Mouse (Mus musculus) ES-E14 (cell line): ENCODE measurements around the gene Zmym2. TPM values are rescaled to one million over a fixed set of nuclear protein-coding genes. Genes with fewer than 3 reads are reported as not detected.

Source experiments
- DNase-seq: peaks from one replicate; pipeline ENCODE4 v3.0.0-alpha.2; 2013; ENCODE audit warnings: low read depth, low spot score
- H3K27ac ChIP-seq: 2 replicates; pipeline ENCODE4 v1.5.1; 2012; ENCODE audit warnings: low read depth, mild to moderate bottlenecking, low read length, moderate library complexity, mixed read lengths; ENCODE audit not compliant: poor library complexity, insufficient read depth, severe bottlenecking
- H3K36me3 ChIP-seq: 2 replicates; pipeline ENCODE4 v1.6.1; 2012; ENCODE audit warnings: mild to moderate bottlenecking, low read length, moderate library complexity, mixed read lengths; ENCODE audit not compliant: control insufficient read depth, poor library complexity, insufficient read depth, severe bottlenecking
- H3K4me1 ChIP-seq, 2 experiments: fragments of 150-350 bp in 1 of 2; sonication (generic) in 1 of 2; 2 replicates each; pipeline ENCODE4 v1.6.1; 2012; ENCODE audit warnings: low read length in 2 of 2, mild to moderate bottlenecking in 1 of 2, mixed read lengths in 1 of 2; ENCODE audit not compliant: control insufficient read depth in 2 of 2, insufficient read depth in 2 of 2, poor library complexity in 1 of 2
- H3K4me3 ChIP-seq, 2 experiments: fragments of 150-350 bp in 1 of 2; sonication (generic) in 1 of 2; 2 replicates each; pipeline ENCODE4 v1.5.1; 2012; ENCODE audit warnings: low read length in 2 of 2, low read depth in 1 of 2, mild to moderate bottlenecking in 1 of 2, mixed read lengths in 1 of 2; ENCODE audit not compliant: insufficient read depth in 1 of 2, poor library complexity in 1 of 2, severe bottlenecking in 1 of 2
- H3K9ac ChIP-seq: 2 replicates; pipeline ENCODE4 v1.6.1; 2012; ENCODE audit warnings: low read depth, mild to moderate bottlenecking, low read length, mixed read lengths; ENCODE audit not compliant: poor library complexity, insufficient read depth, severe bottlenecking
- H3K9me3 ChIP-seq: fragments of 150-350 bp; sonication (generic); 2 replicates; pipeline ENCODE4 v1.6.1; 2012; ENCODE audit warnings: low read depth, mild to moderate bottlenecking, low read length; ENCODE audit not compliant: control insufficient read depth, insufficient read depth
- CHD2 ChIP-seq: IDR thresholded peaks from 2 replicates; pipeline ENCODE4 v1.6.1; 2014; ENCODE audit warnings: mild to moderate bottlenecking, low read depth, low read length, inconsistent platforms
- HCFC1 ChIP-seq: IDR thresholded peaks from 2 replicates; pipeline ENCODE4 v1.6.1; 2012; ENCODE audit warnings: low read length, inconsistent platforms, borderline replicate concordance; ENCODE audit not compliant: insufficient read depth
- MAFK ChIP-seq: IDR thresholded peaks from 2 replicates; pipeline ENCODE4 v1.6.1; 2014; ENCODE audit warnings: mild to moderate bottlenecking, low read depth, low read length, inconsistent platforms; ENCODE audit not compliant: insufficient read depth
- ZC3H11A ChIP-seq: IDR thresholded peaks from 2 replicates; pipeline ENCODE4 v1.6.1; 2012; ENCODE audit warnings: low read depth, mild to moderate bottlenecking, inconsistent platforms, low read length, borderline replicate concordance
- ZNF384 ChIP-seq: IDR thresholded peaks from 2 replicates; pipeline ENCODE4 v1.6.1; 2012; ENCODE audit warnings: low read depth, low read length, inconsistent platforms
- in situ Hi-C, 2 experiments: fragments of 600-800 bp; cut with MboI; formaldehyde crosslinking; loops; one replicate each; pipeline ENCODE4 v1.15.1; 2025; ENCODE audit warnings: low sequenced_read_pairs in 2 of 2, inconsistent platforms in 1 of 2; ENCODE audit not compliant: unreplicated experiment in 2 of 2
- total RNA-seq: library from RNA; depleted of rRNA; stranded (reverse); fragments of 300-350 nt; gene quantifications from 2 replicates; pipeline ENCODE4 v1.2.3, GENCODE M21; 2012

Gene Zmym2
- total RNA-seq, 1 experiment, result 18.4 TPM

- peak; percentile 54 for DNase-seq
- no peak overlapping the region for H3K27ac ChIP-seq
- H3K9me3 ChIP-seq, result no peaks in the 10 kb centered on the region
- in situ Hi-C loops, result no loop called here
- H3K4me3 ChIP-seq, result peak overlapping the region; percentile 90 to 95
- no peak overlapping the region; the same call in 1 of the 2 replicates for H3K9ac ChIP-seq
- peaks cover 7% of the 10 kb centered on the region for H3K36me3 ChIP-seq
- TF ChIP-seq HCFC1 (no peak), ZNF384 (no peak), MAFK (no peak), ZC3H11A (no peak), CHD2 (no peak)
- peaks cover 0 to 2% of the 10 kb centered on the region in 2 experiments; a peak in 2 of 4 replicates for H3K4me1 ChIP-seq
These were observed 1.4 kb downstream of the Zmym2 start for GRCm38 (mm10) chr14:56887887-56888286.

- H3K36me3 ChIP-seq, result peaks cover 10% of the 10 kb centered on the region
- no peak overlapping the region for H3K9ac ChIP-seq
- in situ Hi-C loops, result no loop called here
- H3K4me1 ChIP-seq, result peaks cover 0 to 2% of the 10 kb centered on the region in 2 experiments; a peak in 2 of 4 replicates
- no peaks in the 10 kb centered on the region for H3K9me3 ChIP-seq
- no peak overlapping the region for H3K27ac ChIP-seq
- peak overlapping the region in 1 of 2 experiments; percentile 90; a peak in 1 of 4 replicates for H3K4me3 ChIP-seq
- DNase-seq, result no peak
- TF ChIP-seq MAFK, result no peak
- TF ChIP-seq ZC3H11A, result no peak
- no peak for TF ChIP-seq ZNF384
- TF ChIP-seq CHD2, result no peak
- no peak for TF ChIP-seq HCFC1
These were observed 2.0 kb downstream of the Zmym2 start for GRCm38 (mm10) chr14:56888416-56888815.

GRCm38 (mm10) chr14:56894417-56894816 lies 8.0 kb downstream of the Zmym2 start:
- TF ChIP-seq HCFC1 (no peak), MAFK (no peak), ZNF384 (no peak), CHD2 (no peak), ZC3H11A (no peak)
- no peak overlapping the region for H3K4me3 ChIP-seq
- no peak overlapping the region for H3K9ac ChIP-seq
- no peak overlapping the region for H3K27ac ChIP-seq
- no peak for DNase-seq
- in situ Hi-C loops, result no loop called here
- peaks cover 8% of the 10 kb centered on the region for H3K36me3 ChIP-seq
- no peaks in the 10 kb centered on the region for H3K4me1 ChIP-seq
- H3K9me3 ChIP-seq, result no peaks in the 10 kb centered on the region

GRCm38 (mm10) chr14:56896521-56896920 lies 10.1 kb downstream of the Zmym2 start:
- no peaks in the 10 kb centered on the region for H3K9me3 ChIP-seq
- no peak for DNase-seq
- no peak overlapping the region for H3K4me3 ChIP-seq
- in situ Hi-C loops, result no loop called here
- H3K36me3 ChIP-seq, result peaks cover 3% of the 10 kb centered on the region; the same call in 1 of the 2 replicates
- H3K9ac ChIP-seq, result no peak overlapping the region
- H3K4me1 ChIP-seq, result no peaks in the 10 kb centered on the region
- TF ChIP-seq ZNF384 (no peak), CHD2 (no peak), MAFK (no peak), HCFC1 (no peak), ZC3H11A (no peak)
- no peak overlapping the region for H3K27ac ChIP-seq

GRCm38 (mm10) chr14:56897475-56897874 lies 11.0 kb downstream of the Zmym2 start:
- H3K27ac ChIP-seq, result no peak overlapping the region
- H3K4me3 ChIP-seq, result no peak overlapping the region
- no peaks in the 10 kb centered on the region for H3K9me3 ChIP-seq
- TF ChIP-seq HCFC1 (no peak), ZNF384 (no peak)
- in situ Hi-C loops, result no loop called here
- no peaks in the 10 kb centered on the region for H3K4me1 ChIP-seq
- peaks cover 3% of the 10 kb centered on the region; the same call in 1 of the 2 replicates for H3K36me3 ChIP-seq
- H3K9ac ChIP-seq, result no peak overlapping the region
- DNase-seq, result no peak
